ENCODE assay signal across 21 mouse cellular contexts in genomic region chr13:30787036-30787320, GRCm38 (mm10). TPM values are rescaled to one million over a fixed set of nuclear protein-coding genes. Genes with fewer than 3 reads are reported as not detected.
DNase-seq lines count a peak whose midpoint lies in the region; ATAC-seq and TF ChIP-seq lines count a peak whose summit lies in the region.
"Had no signal": no experiment of that assay in that cellular context is flagged by ENCODE, and none has a peak within 500 bp of the region (broad histone marks: within the 10 kb centered on the region; RNA-seq: fewer than 3 reads in every experiment).

No protein-coding gene starts in this region.

- no peaks in the 10 kb centered on the region for H3K4me1 ChIP-seq in forebrain, embryonic 13.5 days
- H3K4me1 ChIP-seq in forebrain, embryonic 12.5 days: no peaks in the 10 kb centered on the region
- no peaks in the 10 kb centered on the region for H3K4me1 ChIP-seq in hindbrain, embryonic 16.5 days (ENCODE audit: control insufficient read depth, insufficient read depth, low read depth, low read length)
- no peaks in the 10 kb centered on the region for H3K4me1 ChIP-seq in hindbrain, postnatal 0 days (ENCODE audit: insufficient read depth, low read length)
- no peaks in the 10 kb centered on the region for H3K4me1 ChIP-seq in midbrain, embryonic 11.5 days (ENCODE audit: control insufficient read depth, insufficient read depth, low read length)
- H3K4me1 ChIP-seq in midbrain, embryonic 15.5 days: 0 out of 2 replicates have a peak, but pooled peaks cover 2% of the 10 kb centered on the region
- H3K4me1 ChIP-seq: liver, embryonic 13.5 days; neural tube, embryonic 15.5 days; stomach, embryonic 15.5 days had no signal

- no peaks in the 10 kb centered on the region for H3K9me3 ChIP-seq in forebrain, embryonic 13.5 days (replicated peaks)
- H3K9me3 ChIP-seq in forebrain, embryonic 12.5 days: no peaks in the 10 kb centered on the region
- H3K9me3 ChIP-seq in hindbrain, embryonic 16.5 days (ENCODE audit: control insufficient read depth, low read length): no peaks in the 10 kb centered on the region
- no peaks in the 10 kb centered on the region for H3K9me3 ChIP-seq in hindbrain, postnatal 0 days (ENCODE audit: low read length)
- H3K9me3 ChIP-seq in midbrain, embryonic 11.5 days (ENCODE audit: control insufficient read depth, low read length): no peaks in the 10 kb centered on the region
- H3K9me3 ChIP-seq in midbrain, embryonic 15.5 days: no peaks in the 10 kb centered on the region
- H3K9me3 ChIP-seq: embryonic facial prominence, embryonic 13.5 days; liver, embryonic 13.5 days; neural tube, embryonic 15.5 days; stomach, embryonic 15.5 days had no signal

- no peak overlapping the region for H3K27ac ChIP-seq in forebrain, embryonic 13.5 days
- H3K27ac ChIP-seq in forebrain, embryonic 12.5 days: no peak overlapping the region
- no peak overlapping the region for H3K27ac ChIP-seq in hindbrain, embryonic 16.5 days (ENCODE audit: low read depth, low read length)
- H3K27ac ChIP-seq in hindbrain, postnatal 0 days: no peak overlapping the region
- H3K27ac ChIP-seq in midbrain, embryonic 11.5 days (ENCODE audit: low read depth, low read length): no peak overlapping the region
- H3K27ac ChIP-seq in midbrain, embryonic 15.5 days: no peak overlapping the region
- H3K27ac ChIP-seq: embryonic facial prominence, embryonic 13.5 days; liver, embryonic 13.5 days; neural tube, embryonic 15.5 days; stomach, embryonic 15.5 days had no signal

- ATAC-seq in forebrain, embryonic 13.5 days: 0 out of 2 replicates have a peak, but pooled peaks have one; percentile 17
- ATAC-seq in forebrain, embryonic 12.5 days (ENCODE audit: low FRiP score): no peak
- ATAC-seq in hindbrain, embryonic 16.5 days: peak; percentile 48; the same call in 1 of the 2 replicates
- no peak; the same call in 1 of the 2 replicates for ATAC-seq in hindbrain, postnatal 0 days
- ATAC-seq in midbrain, embryonic 11.5 days (ENCODE audit: low FRiP score): 0 out of 2 replicates have a peak, but pooled peaks have one; percentile 14
- ATAC-seq in midbrain, embryonic 15.5 days (replicated peaks): no peak

- no peak overlapping the region for H3K4me3 ChIP-seq in forebrain, embryonic 13.5 days
- no peak overlapping the region for H3K4me3 ChIP-seq in forebrain, embryonic 12.5 days (replicated peaks)
- H3K4me3 ChIP-seq in hindbrain, embryonic 16.5 days (ENCODE audit: low read length): no peak overlapping the region
- no peak overlapping the region for H3K4me3 ChIP-seq in hindbrain, postnatal 0 days (ENCODE audit: low read length)
- H3K4me3 ChIP-seq in midbrain, embryonic 11.5 days (ENCODE audit: low read depth, low read length): no peak overlapping the region
- H3K4me3 ChIP-seq in midbrain, embryonic 15.5 days: no peak overlapping the region
- H3K4me3 ChIP-seq: embryonic facial prominence, embryonic 13.5 days; erythroblast, embryonic 14.5 days; layer of hippocampus, adult 2 months; liver, embryonic 13.5 days; neural tube, embryonic 15.5 days; stomach, embryonic 15.5 days had no signal

- no peaks in the 10 kb centered on the region for H3K27me3 ChIP-seq in forebrain, embryonic 13.5 days
- no peaks in the 10 kb centered on the region for H3K27me3 ChIP-seq in forebrain, embryonic 12.5 days
- no peaks in the 10 kb centered on the region for H3K27me3 ChIP-seq in hindbrain, embryonic 16.5 days (replicated peaks; ENCODE audit: control insufficient read depth, insufficient read depth, low read length)
- no peaks in the 10 kb centered on the region for H3K27me3 ChIP-seq in hindbrain, postnatal 0 days (ENCODE audit: insufficient read depth, low read length)
- H3K27me3 ChIP-seq in midbrain, embryonic 11.5 days (ENCODE audit: control insufficient read depth, insufficient read depth, low read length): no peaks in the 10 kb centered on the region
- H3K27me3 ChIP-seq in midbrain, embryonic 15.5 days (replicated peaks): no peaks in the 10 kb centered on the region
- H3K27me3 ChIP-seq: embryonic facial prominence, embryonic 13.5 days; liver, embryonic 13.5 days; neural tube, embryonic 15.5 days; stomach, embryonic 15.5 days had no signal

- no peak overlapping the region for H3K4me2 ChIP-seq in forebrain, embryonic 13.5 days
- no peak overlapping the region for H3K4me2 ChIP-seq in forebrain, embryonic 12.5 days
- no peak overlapping the region for H3K4me2 ChIP-seq in hindbrain, embryonic 16.5 days (ENCODE audit: low read length)
- no peak overlapping the region for H3K4me2 ChIP-seq in hindbrain, postnatal 0 days (ENCODE audit: low read depth, low read length)
- no peak overlapping the region for H3K4me2 ChIP-seq in midbrain, embryonic 11.5 days
- no peak overlapping the region for H3K4me2 ChIP-seq in midbrain, embryonic 15.5 days
- H3K4me2 ChIP-seq: embryonic facial prominence, embryonic 13.5 days; heart, embryonic 11.5 days; liver, embryonic 13.5 days; neural tube, embryonic 15.5 days; stomach, embryonic 15.5 days had no signal

- TF ChIP-seq CTCF in hindbrain, postnatal 0 days (IDR thresholded peaks at IDR 0.05; ENCODE audit: low read depth): no peak

- 58% methylated on average over 2 of the region's 2 CpGs for WGBS in forebrain, embryonic 13.5 days
- 74% methylated on average over 2 of the region's 2 CpGs for WGBS in forebrain, embryonic 12.5 days
- whole genome bisulfite sequencing in hindbrain, embryonic 16.5 days: 67% methylated on average over 2 of the region's 2 CpGs
- 22% methylated on average over 2 of the region's 2 CpGs for WGBS in hindbrain, postnatal 0 days
- 56% methylated on average over 2 of the region's 2 CpGs for whole genome bisulfite sequencing in midbrain, embryonic 11.5 days
- WGBS in midbrain, embryonic 15.5 days: 38% methylated on average over 2 of the region's 2 CpGs

- H3K9ac ChIP-seq in forebrain, embryonic 13.5 days: no peak overlapping the region
- H3K9ac ChIP-seq in forebrain, embryonic 12.5 days: no peak overlapping the region
- no peak overlapping the region for H3K9ac ChIP-seq in hindbrain, embryonic 16.5 days (ENCODE audit: low read depth, low read length)
- no peak overlapping the region for H3K9ac ChIP-seq in hindbrain, postnatal 0 days (replicated peaks; ENCODE audit: low read length)
- H3K9ac ChIP-seq in midbrain, embryonic 11.5 days (ENCODE audit: low read length): no peak overlapping the region
- no peak overlapping the region for H3K9ac ChIP-seq in midbrain, embryonic 15.5 days
- H3K9ac ChIP-seq: embryonic facial prominence, embryonic 13.5 days; liver, embryonic 13.5 days; neural tube, embryonic 15.5 days; stomach, embryonic 15.5 days had no signal

- no peaks in the 10 kb centered on the region for H3K36me3 ChIP-seq in forebrain, embryonic 13.5 days (ENCODE audit: poor library complexity, severe bottlenecking)
- no peaks in the 10 kb centered on the region for H3K36me3 ChIP-seq in forebrain, embryonic 12.5 days (replicated peaks)
- no peaks in the 10 kb centered on the region for H3K36me3 ChIP-seq in hindbrain, embryonic 16.5 days (ENCODE audit: control insufficient read depth, insufficient read depth, low read length)
- no peaks in the 10 kb centered on the region for H3K36me3 ChIP-seq in hindbrain, postnatal 0 days (ENCODE audit: insufficient read depth, low read length)
- H3K36me3 ChIP-seq in midbrain, embryonic 11.5 days (ENCODE audit: control insufficient read depth, insufficient read depth, low read length): no peaks in the 10 kb centered on the region
- no peaks in the 10 kb centered on the region for H3K36me3 ChIP-seq in midbrain, embryonic 15.5 days (replicated peaks)
- H3K36me3 ChIP-seq: embryonic facial prominence, embryonic 13.5 days; liver, embryonic 13.5 days; neural tube, embryonic 15.5 days; stomach, embryonic 15.5 days had no signal

- no peak for DNase-seq in hindbrain, postnatal 0 days (ENCODE audit: low spot score)
- no peak for DNase-seq in midbrain, embryonic 11.5 days (ENCODE audit: low spot score, missing footprints)
- no peak for DNase-seq in MN1 (ENCODE audit: low spot score)
- DNase-seq: adrenal gland, postnatal 14 days; embryo, embryonic 11 days; gastrocnemius, postnatal 36 days; kidney, adult 2 months; kidney, postnatal 10 days; liver, embryonic 13.5 days; lung, adult 2 months; lung, postnatal 14 days had no signal

RNA-seq across cellular contexts. Expression of gene Irf4, which starts 38.0 kb away (rescaled TPM):
- polyA plus RNA-seq in forebrain, embryonic 13.5 days (2015; fragmentation: Nextera tagmentation; extraction: Ambion mirVana): 0.04 and 0.08 TPM in 2 replicates
- 0.04 and 0.06 TPM in 2 replicates for polyA plus RNA-seq in forebrain, embryonic 12.5 days (2016; fragmentation: Nextera tagmentation; extraction: Ambion mirVana)
- polyA plus RNA-seq in hindbrain, embryonic 16.5 days (2015; fragmentation: Nextera tagmentation; extraction: Ambion mirVana): 0.06 and 0.20 TPM in 2 replicates
- not detected in 2 replicates for total RNA-seq in hindbrain, postnatal 0 days (2014; rRNA removed)
- polyA plus RNA-seq in hindbrain, postnatal 0 days (2015; fragmentation: Nextera tagmentation; extraction: Ambion mirVana): 0.06 and 0.08 TPM in 2 replicates
- 0.03 and 0.04 TPM in 2 replicates for polyA plus RNA-seq in midbrain, embryonic 11.5 days (2014; fragmentation: Nextera tagmentation; extraction: Ambion mirVana)
- polyA plus RNA-seq in midbrain, embryonic 15.5 days (2015; fragmentation: Nextera tagmentation; extraction: Ambion mirVana): 0.08 and 0.17 TPM in 2 replicates
- polyA plus RNA-seq: erythroblast, embryonic 14.5 days had no signal

Comparison
In these comparisons a context has a peak if more than half of its experiments do, and no peak if none do; other contexts are left out.
1. ATAC-seq: peak in forebrain, embryonic 13.5 days (single experiment), hindbrain, embryonic 16.5 days (single experiment) and midbrain, embryonic 11.5 days (single experiment); none in forebrain, embryonic 12.5 days (single experiment), hindbrain, postnatal 0 days (single experiment) and midbrain, embryonic 15.5 days (single experiment).